Mouse (Mus musculus) heart, postnatal 0 days (tissue): ENCODE measurements at regions not wholly inside any gene's neighbourhood (a gene's known extent, or its start where the extent isn't known, plus 50 kb on each side); places are given as distances from the start of the nearest gene placed in this dataset.

ENCODE experiments used
- CTCF ChIP-seq: IDR thresholded peaks from 2 replicates; pipeline ENCODE4 v1.5.1; 2016; ENCODE audit warnings: antibody characterized with exemption, control low read depth, low read depth
- EP300 ChIP-seq: IDR thresholded peaks from 2 replicates; pipeline ENCODE4 v1.6.1; 2016; ENCODE audit warnings: antibody characterized with exemption, low read depth

DNA sequence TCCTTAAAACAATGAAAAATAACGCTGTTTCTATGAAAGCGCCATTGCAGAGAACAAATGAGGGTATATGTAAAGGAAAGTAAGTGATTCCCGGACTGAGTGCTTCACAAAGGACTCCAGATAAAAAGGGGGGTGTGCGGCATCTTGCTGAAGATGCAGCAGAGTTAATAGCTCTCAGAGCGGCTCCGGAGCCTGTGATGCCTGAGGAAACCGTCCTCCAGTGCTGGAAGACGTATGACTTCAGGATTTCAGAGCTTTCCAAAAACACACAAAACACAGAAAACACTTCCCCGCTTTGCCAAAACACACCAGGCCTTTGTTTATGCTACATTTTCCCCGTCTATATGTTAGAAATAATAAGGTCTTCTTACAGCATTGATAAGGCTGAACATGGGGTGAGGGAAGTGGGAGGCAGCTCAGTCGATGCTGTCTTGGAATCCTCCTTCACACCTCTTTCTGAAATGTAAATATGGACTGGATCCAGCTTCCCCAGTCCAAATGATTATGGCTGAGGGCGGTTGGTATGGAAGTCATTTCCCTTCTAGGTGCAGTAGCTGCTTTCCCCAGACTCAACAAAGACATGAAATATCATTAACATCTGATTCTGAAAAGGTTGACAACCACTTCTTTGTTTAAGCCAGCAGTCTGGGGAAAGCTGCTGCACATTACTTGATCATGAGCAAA is 2382.5 kb upstream of the Gm7489 start:
- TF ChIP-seq CTCF (no peak), EP300 (no peak)
